Mouse (Mus musculus) CH12.LX (cell line): ENCODE measurements around the gene Morc3. TPM values are rescaled to one million over a fixed set of nuclear protein-coding genes. Genes with fewer than 3 reads are reported as not detected.
A peak's percentile ranks its signal among the peaks of the same experiment; 100 is the strongest.

Source experiments
- DNase-seq: peaks from one replicate; pipeline ENCODE4 v3.0.0-alpha.2; 2013; ENCODE audit errors: extremely low read depth
- H3K27ac ChIP-seq: 2 replicates; pipeline ENCODE4 v1.5.1; 2012; ENCODE audit warnings: low read depth, mild to moderate bottlenecking, control low read depth, moderate library complexity; ENCODE audit not compliant: insufficient read depth
- H3K27me3 ChIP-seq: replicated peaks from 2 replicates; pipeline ENCODE3; 2012; ENCODE audit warnings: inconsistent platforms
- H3K36me3 ChIP-seq, 2 experiments: replicated peaks in 1 of 2; 2 replicates each; pipeline versions ENCODE3 to v1.6.1; 2012; ENCODE audit warnings: inconsistent platforms in 1 of 2, low read length in 1 of 2, mild to moderate bottlenecking in 1 of 2, mixed read lengths in 1 of 2, moderate library complexity in 1 of 2; ENCODE audit not compliant: control insufficient read depth in 1 of 2, insufficient read depth in 1 of 2
- H3K4me1 ChIP-seq, 2 experiments: 2 replicates each; pipeline ENCODE4 v1.6.1; 2012; ENCODE audit warnings: inconsistent platforms in 1 of 2, moderate library complexity in 1 of 2; ENCODE audit not compliant: insufficient read depth in 2 of 2, control insufficient read depth in 1 of 2
- H3K4me2 ChIP-seq: 2 replicates; pipeline ENCODE4 v1.6.1; 2012; ENCODE audit warnings: low read depth, mild to moderate bottlenecking, control low read depth; ENCODE audit not compliant: poor library complexity, insufficient read depth, severe bottlenecking
- H3K4me3 ChIP-seq, 3 experiments: fragments of 150-350 bp in 1 of 3; sonication (generic) in 1 of 3; replicated peaks in 1 of 3; 2 replicates each; pipeline versions ENCODE3 to v1.5.1; 2011 to 2012; ENCODE audit warnings: low read depth in 2 of 3, low read length in 2 of 3, mild to moderate bottlenecking in 2 of 3, moderate library complexity in 2 of 3, control low read depth in 1 of 3, improper control_type of control experiment in 1 of 3, inconsistent platforms in 1 of 3, mixed read lengths in 1 of 3; ENCODE audit not compliant: poor library complexity in 1 of 3
- H3K79me2 ChIP-seq: replicated peaks from 2 replicates; pipeline ENCODE4 v1.6.1; 2012; ENCODE audit warnings: mild to moderate bottlenecking, moderate library complexity; ENCODE audit not compliant: control insufficient read depth, poor library complexity, insufficient read depth, severe bottlenecking; ENCODE audit errors: extremely low read depth
- H3K9ac ChIP-seq: 2 replicates; pipeline ENCODE4 v1.6.1; 2012; ENCODE audit warnings: low read depth, mild to moderate bottlenecking, control low read depth, moderate library complexity; ENCODE audit not compliant: insufficient read depth
- H3K9me3 ChIP-seq: replicated peaks from 2 replicates; pipeline ENCODE3; 2012; ENCODE audit warnings: low read length, inconsistent platforms, mixed read lengths
- CHD2 ChIP-seq: IDR thresholded peaks from 2 replicates; pipeline ENCODE4 v1.6.1; 2011; ENCODE audit warnings: low read length, improper control_type of control experiment
- ETS1 ChIP-seq: conservative IDR thresholded peaks from 2 replicates; pipeline ENCODE4 v1.6.1; 2012; ENCODE audit warnings: low read depth, mild to moderate bottlenecking, inconsistent platforms, low read length, improper control_type of control experiment, moderate library complexity
- GABPA ChIP-seq: IDR thresholded peaks from 2 replicates; pipeline ENCODE4 v1.6.1; 2012; ENCODE audit warnings: low read depth, low read length, improper control_type of control experiment, inconsistent platforms; ENCODE audit not compliant: insufficient replicate concordance
- HCFC1 ChIP-seq: IDR thresholded peaks from 2 replicates; pipeline ENCODE4 v1.6.1; 2012; ENCODE audit warnings: low read depth, mild to moderate bottlenecking, inconsistent platforms, low read length, improper control_type of control experiment
- JUN ChIP-seq: IDR thresholded peaks from 2 replicates; pipeline ENCODE4 v1.6.1; 2011; ENCODE audit warnings: low read depth, mild to moderate bottlenecking, low read length, improper control_type of control experiment, moderate library complexity; ENCODE audit not compliant: insufficient read depth
- MAFK ChIP-seq: IDR thresholded peaks from 2 replicates; pipeline ENCODE4 v1.6.1; 2011; ENCODE audit warnings: low read length, improper control_type of control experiment; ENCODE audit not compliant: insufficient replicate concordance
- MXI1 ChIP-seq: IDR thresholded peaks from 2 replicates; pipeline ENCODE4 v1.6.1; 2011; ENCODE audit warnings: mild to moderate bottlenecking, low read depth, low read length, improper control_type of control experiment
- MYC ChIP-seq: IDR thresholded peaks from 2 replicates; pipeline ENCODE4 v1.6.1; 2011; ENCODE audit warnings: low read depth, mild to moderate bottlenecking, improper control_type of control experiment, low read length
- PAX5 ChIP-seq: IDR thresholded peaks from 2 replicates; pipeline ENCODE4 v1.6.1; 2012; ENCODE audit warnings: low read length, inconsistent platforms, mixed read lengths
- RAD21 ChIP-seq: IDR thresholded peaks from 2 replicates; pipeline ENCODE4 v1.6.1; 2011; ENCODE audit warnings: low read depth, mild to moderate bottlenecking, low read length, improper control_type of control experiment, moderate library complexity
- RCOR1 ChIP-seq: conservative IDR thresholded peaks from 2 replicates; pipeline ENCODE4 v1.6.1; 2012; ENCODE audit warnings: low read depth, mild to moderate bottlenecking, inconsistent platforms, low read length, improper control_type of control experiment
- SIN3A ChIP-seq: IDR thresholded peaks from 2 replicates; pipeline ENCODE4 v1.6.1; 2012; ENCODE audit warnings: low read length, improper control_type of control experiment, inconsistent platforms
- SMC3 ChIP-seq: IDR thresholded peaks from 2 replicates; pipeline ENCODE4 v1.6.1; 2011; ENCODE audit warnings: low read depth, low read length, improper control_type of control experiment
- TBP ChIP-seq: conservative IDR thresholded peaks from 2 replicates; pipeline ENCODE4 v1.6.1; 2011; ENCODE audit warnings: low read depth, low read length, improper control_type of control experiment
- UBTF ChIP-seq: IDR thresholded peaks from 2 replicates; pipeline ENCODE4 v1.6.1; 2012; ENCODE audit warnings: low read depth, mild to moderate bottlenecking, inconsistent platforms, low read length, improper control_type of control experiment, moderate library complexity
- ZC3H11A ChIP-seq: IDR thresholded peaks from 2 replicates; pipeline ENCODE4 v1.6.1; 2012; ENCODE audit warnings: low read depth, mild to moderate bottlenecking, inconsistent platforms, low read length, improper control_type of control experiment
- dilution Hi-C: fragments of 300-500 bp; cut with MboI; formaldehyde crosslinking; loops from 2 replicates; pipeline ENCODE4 v1.14.3; 2020; ENCODE audit warnings: low sequenced_read_pairs; ENCODE audit not compliant: extremely low pct_unique_long_range_greater_than_20kb, extremely low pct_ligation_motif_present
- in situ Hi-C: fragments of 300-500 bp; cut with MboI; formaldehyde crosslinking; loops from 3 replicates; pipeline ENCODE4 v1.14.3; 2019; ENCODE audit warnings: low sequenced_read_pairs, low pct_ligation_motif_present, low pct_unique_long_range_greater_than_20kb, mixed read lengths
- polyA plus RNA-seq: library from polyadenylated mRNA; unstranded; fragments of >175 nt; gene quantifications from 2 replicates; pipeline ENCODE4 v1.2.1, GENCODE M21; 2012; ENCODE audit warnings: low read depth; ENCODE audit not compliant: insufficient read length
- total RNA-seq, 2 experiments: library from RNA; depleted of rRNA; stranded (reverse); fragments of 300-350 nt in 1 of 2; fragments of >200 nt in 1 of 2; gene quantifications; 2 replicates each; pipeline ENCODE4 v1.2.3; 2012 to 2014

Gene Morc3
- total and polyA plus RNA-seq, 3 experiments, result 17.8 to 53.2 (median 25.4) TPM

DNA sequence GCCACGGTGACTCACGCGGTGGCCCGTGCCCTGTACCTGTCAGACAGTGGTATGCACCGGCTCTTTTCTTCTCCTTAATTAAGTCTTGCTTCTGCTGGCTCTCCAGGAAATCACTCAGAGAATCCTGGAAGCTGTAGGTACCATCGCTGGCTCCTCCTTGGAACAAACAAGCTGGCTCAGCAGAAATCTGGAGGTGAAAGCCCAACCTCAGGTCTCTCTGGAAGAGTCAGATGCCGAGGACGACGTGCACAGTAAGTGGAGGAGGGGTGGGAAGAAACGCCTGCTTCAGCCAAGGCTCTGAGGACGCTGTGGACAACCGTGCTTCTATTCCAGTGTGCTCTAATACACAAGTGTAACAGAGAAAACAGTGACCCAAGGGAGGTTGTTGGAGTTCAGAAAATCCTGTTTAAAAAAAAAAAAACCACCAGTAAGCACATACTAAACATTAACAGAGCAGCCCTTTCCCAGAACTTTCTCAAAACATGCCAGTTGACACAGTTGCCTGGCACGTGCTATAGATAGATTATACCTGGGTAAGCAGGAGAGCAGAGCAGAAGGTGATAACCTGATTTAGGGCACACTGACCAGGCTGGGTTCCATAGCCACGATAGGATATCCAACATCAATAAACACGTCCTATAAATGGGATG is 38.8 kb upstream of the Morc3 start:
- H3K9ac ChIP-seq, result no peak overlapping the region
- H3K4me1 ChIP-seq, result peaks cover 10 to 30% of the 10 kb centered on the region in 2 experiments; a peak in 3 of 4 replicates
- TF ChIP-seq UBTF, result no peak
- peak; percentile 54; the same call in 1 of the 2 replicates for TF ChIP-seq MAFK
- no peak for TF ChIP-seq JUN
- no peak for TF ChIP-seq ETS1
- no peak for TF ChIP-seq CHD2
- no peak overlapping the region for H3K4me3 ChIP-seq
- DNase-seq, result no peak
- no peak overlapping the region for H3K4me2 ChIP-seq
- in situ Hi-C loops (no loop called here), dilution Hi-C loops (no loop called here)
- H3K27ac ChIP-seq, result no peak overlapping the region
- H3K79me2 ChIP-seq, result no peaks in the 10 kb centered on the region
- H3K27me3 ChIP-seq, result no peaks in the 10 kb centered on the region
- H3K36me3 ChIP-seq, result no peaks in the 10 kb centered on the region
- peaks cover 6% of the 10 kb centered on the region for H3K9me3 ChIP-seq

DNA sequence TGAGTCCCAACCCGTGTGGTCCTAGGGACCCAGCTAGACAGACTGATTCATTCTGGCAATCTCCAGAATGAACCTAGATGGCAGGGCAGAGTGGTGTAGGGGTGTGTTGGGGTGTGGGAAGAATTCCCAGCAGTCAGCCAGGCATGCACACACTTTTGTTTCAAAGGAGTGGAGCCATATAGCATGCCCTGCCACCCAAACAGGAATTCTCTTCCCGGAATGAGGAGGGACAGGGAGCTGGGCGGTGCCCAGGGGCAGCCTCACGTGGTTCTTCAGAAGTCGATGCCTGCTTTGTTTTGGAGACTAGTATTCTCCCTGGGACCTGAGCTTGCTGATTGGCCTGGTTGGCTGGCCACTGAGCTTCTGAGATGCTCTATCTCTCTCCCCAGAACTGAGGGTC is 37.1 kb upstream of the Morc3 start:
- no peak overlapping the region for H3K4me3 ChIP-seq
- TF ChIP-seq RCOR1, result no peak
- no peak for TF ChIP-seq MYC
- no peak for TF ChIP-seq RAD21
- TF ChIP-seq PAX5, result no peak
- no peak for TF ChIP-seq ZC3H11A
- no peak for TF ChIP-seq HCFC1
- TF ChIP-seq GABPA, result no peak
- no peak for TF ChIP-seq SIN3A
- TF ChIP-seq MXI1, result no peak
- no peak for TF ChIP-seq SMC3
- no peak for TF ChIP-seq JUN
- TF ChIP-seq TBP, result no peak
- TF ChIP-seq, all 38 proteins: peak for 0
- H3K27ac ChIP-seq, result no peak overlapping the region
- H3K27me3 ChIP-seq, result no peaks in the 10 kb centered on the region
- H3K79me2 ChIP-seq, result no peaks in the 10 kb centered on the region
- no peaks in the 10 kb centered on the region for H3K36me3 ChIP-seq
- no peak overlapping the region for H3K9ac ChIP-seq
- H3K9me3 ChIP-seq, result no peaks in the 10 kb centered on the region
- no peak for DNase-seq
- peaks cover 15 to 32% of the 10 kb centered on the region in 2 experiments for H3K4me1 ChIP-seq
- no peak overlapping the region for H3K4me2 ChIP-seq
- dilution Hi-C loops, result no loop called here
- in situ Hi-C loops, result no loop called here
